Mouse (Mus musculus) thymus, postnatal 14 days (tissue): ENCODE measurements around the gene 1700007K13Rik.
"Not testable (repeated sequence)": the region's sequence is repeated elsewhere in the genome, so short reads cannot be mapped to it uniquely, and the experiment has no call there.

Experiments
- DNase-seq: peaks from one replicate; pipeline ENCODE4 v3.0.0; 2021

The 1700007K13Rik gene

GRCm38 (mm10) chr2:28465836-28466518 is at the start of gene 1700007K13Rik:
TSS of gene 1700007K13Rik (minus strand) at chr2:28466332.
- DNase-seq = peak; percentile 72

- peak; percentile 89 for DNase-seq
These were observed 48.4 kb upstream of the 1700007K13Rik start for GRCm38 (mm10) chr2:28514489-28514888.

- DNase-seq = peak; percentile 45
These were observed 47.6 kb upstream of the 1700007K13Rik start for GRCm38 (mm10) chr2:28513431-28514370.

GRCm38 (mm10) chr2:28512798-28513401 is 46.8 kb upstream of the 1700007K13Rik start, which contains the start of gene Ralgds:
TSS of gene Ralgds (plus strand) at chr2:28513125.
- peak; percentile 74 for DNase-seq

- not testable (repeated sequence) for DNase-seq
These were observed 45.5 kb upstream of the 1700007K13Rik start for GRCm38 (mm10) chr2:28511600-28511999.

- DNase-seq = no peak
These were observed 40.2 kb upstream of the 1700007K13Rik start for GRCm38 (mm10) chr2:28506291-28506690.

GRCm38 (mm10) chr2:28505795-28506194 is 39.7 kb upstream of the 1700007K13Rik start, which contains the start of gene Gm10134:
TSS of gene Gm10134 (plus strand) at chr2:28506095.
- DNase-seq = no peak

- DNase-seq = no peak
These were observed 38.5 kb upstream of the 1700007K13Rik start for GRCm38 (mm10) chr2:28504676-28505075.

GRCm38 (mm10) chr2:28502987-28503386 is 36.9 kb upstream of the 1700007K13Rik start:
- DNase-seq = no peak

GRCm38 (mm10) chr2:28498431-28498830 is 32.3 kb upstream of the 1700007K13Rik start:
- DNase-seq = no peak

- no peak for DNase-seq
These were observed 31.4 kb upstream of the 1700007K13Rik start for GRCm38 (mm10) chr2:28497561-28497960.

- no peak for DNase-seq
These were observed 30.5 kb upstream of the 1700007K13Rik start, which contains the start of gene Gbgt1 for GRCm38 (mm10) chr2:28496671-28497070. TSS of gene Gbgt1 (plus strand) at chr2:28496891.

- DNase-seq = no peak
These were observed 29.9 kb upstream of the 1700007K13Rik start for GRCm38 (mm10) chr2:28495801-28496595.

GRCm38 (mm10) chr2:28495207-28495756 is 29.1 kb upstream of the 1700007K13Rik start:
- DNase-seq = no peak

- no peak for DNase-seq
These were observed 28.4 kb upstream of the 1700007K13Rik start for GRCm38 (mm10) chr2:28494521-28494920.

GRCm38 (mm10) chr2:28483861-28484260 is 17.7 kb upstream of the 1700007K13Rik start:
- DNase-seq = no peak

- no peak for DNase-seq
These were observed 13.4 kb upstream of the 1700007K13Rik start for GRCm38 (mm10) chr2:28479208-28480204.

GRCm38 (mm10) chr2:28477993-28478392 is 11.9 kb upstream of the 1700007K13Rik start:
- not testable (repeated sequence) for DNase-seq

GRCm38 (mm10) chr2:28472011-28472410 is 5.9 kb upstream of the 1700007K13Rik start:
- not testable (repeated sequence) for DNase-seq

- no peak for DNase-seq
These were observed 4.5 kb upstream of the 1700007K13Rik start for GRCm38 (mm10) chr2:28470591-28470990.

- no peak for DNase-seq
These were observed 3.3 kb upstream of the 1700007K13Rik start for GRCm38 (mm10) chr2:28469461-28469860.
